Mouse (Mus musculus): ENCODE results near the gene Zfp763.
A peak's percentile ranks its signal among the peaks of the same experiment; 100 is the strongest.
"Not testable (repeated sequence)": the region's sequence is repeated elsewhere in the genome, so short reads cannot be mapped to it uniquely, and the experiment has no call there.

Zfp763 gene

DNA sequence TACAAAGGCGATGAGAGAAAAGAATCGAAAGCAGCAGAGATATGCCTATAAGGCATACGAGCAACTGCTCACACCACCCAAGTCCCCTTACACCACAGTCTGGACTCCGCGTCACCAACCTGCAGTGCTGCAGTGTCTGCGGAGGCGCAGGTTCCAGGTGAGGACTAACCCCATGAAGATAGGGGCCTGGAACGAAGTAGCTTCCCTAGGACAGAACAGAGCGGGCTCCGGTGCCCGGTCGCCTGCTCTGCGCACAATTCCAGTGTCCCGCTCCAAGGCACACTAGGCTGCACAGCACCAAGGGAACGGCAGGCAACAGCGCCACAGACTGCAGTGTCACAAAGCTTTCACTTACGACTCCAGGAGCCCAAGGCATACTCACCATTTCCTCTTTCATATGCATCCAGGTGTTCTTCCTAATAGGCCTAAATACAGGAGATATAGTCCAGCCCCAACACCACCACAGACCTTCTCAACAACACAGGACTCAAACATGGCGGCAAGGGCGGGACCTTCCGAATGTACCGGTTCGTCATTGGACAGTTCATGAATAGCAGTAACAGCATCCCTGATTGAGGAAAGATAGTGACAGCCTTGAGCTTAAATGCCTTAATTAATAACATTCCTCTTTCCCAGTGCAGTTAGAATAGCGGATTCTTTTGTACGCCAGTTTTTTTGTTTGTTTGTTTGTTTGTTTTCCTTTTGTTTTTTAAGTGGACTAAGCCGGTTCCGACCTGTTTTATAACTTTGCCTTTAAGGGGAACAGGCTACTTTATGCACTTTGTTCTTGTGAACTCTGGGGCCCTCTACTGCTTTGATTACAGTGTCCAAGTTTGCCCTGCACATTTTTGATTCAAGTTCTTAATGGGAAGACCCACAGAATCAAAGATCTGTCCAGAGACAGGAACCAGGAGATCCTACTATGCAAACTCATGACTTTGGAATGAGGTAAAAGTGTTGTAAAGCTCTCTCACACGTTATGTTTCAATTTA, at the start of gene Zfp763:
Zfp763 (minus strand) TSS at position 503 of the 992 bp plus-strand sequence.
- peak; percentile 74 for DNase-seq (ENCODE audit: low read depth, low spot score)

DNA sequence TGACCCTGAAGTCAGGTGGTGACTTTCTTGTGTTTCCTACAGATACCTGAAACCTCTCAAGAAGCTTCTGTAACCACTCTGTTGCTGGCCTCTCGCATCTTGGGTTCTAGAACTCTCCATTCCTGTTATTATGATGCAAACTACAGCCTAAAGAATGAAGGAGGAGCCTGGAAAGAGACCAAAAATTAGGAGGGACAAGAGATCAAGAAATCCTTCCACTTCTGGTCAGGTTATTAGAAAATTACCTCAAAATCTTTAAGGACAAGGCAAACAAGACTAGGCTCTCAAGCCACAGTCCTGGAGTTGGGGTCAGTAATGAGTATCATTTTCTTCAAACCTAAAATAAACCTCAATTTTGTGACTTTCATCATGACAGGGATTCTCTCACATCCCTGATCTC, 34.8 kb upstream of the Zfp763 start, which contains the start of gene 4921501E09Rik:
4921501E09Rik (minus strand) TSS at position 101 of the 400 bp plus-strand sequence.
- DNase-seq (ENCODE audit: low read depth, low spot score) = no peak

DNA sequence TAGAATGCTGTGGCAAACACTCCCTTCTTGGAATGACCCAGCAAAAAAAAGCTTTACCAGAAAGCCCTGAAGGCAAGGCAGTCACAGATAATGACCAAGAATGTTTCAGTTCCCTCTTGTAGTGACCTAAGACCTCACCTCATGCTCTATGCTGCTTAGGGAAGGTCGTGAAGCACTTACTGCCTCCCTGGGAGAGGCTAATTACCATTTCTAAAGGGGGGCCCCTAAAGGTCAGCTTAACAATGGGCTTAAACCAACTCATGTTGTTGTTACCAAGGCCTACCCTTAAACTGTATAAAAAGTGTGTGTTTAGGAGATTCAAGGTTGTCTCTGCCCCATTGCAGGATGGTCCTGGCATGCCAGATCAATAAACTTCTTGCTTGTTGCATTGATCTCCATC, 29.8 kb upstream of the Zfp763 start:
- DNase-seq (ENCODE audit: low read depth, low spot score) = no peak

DNA sequence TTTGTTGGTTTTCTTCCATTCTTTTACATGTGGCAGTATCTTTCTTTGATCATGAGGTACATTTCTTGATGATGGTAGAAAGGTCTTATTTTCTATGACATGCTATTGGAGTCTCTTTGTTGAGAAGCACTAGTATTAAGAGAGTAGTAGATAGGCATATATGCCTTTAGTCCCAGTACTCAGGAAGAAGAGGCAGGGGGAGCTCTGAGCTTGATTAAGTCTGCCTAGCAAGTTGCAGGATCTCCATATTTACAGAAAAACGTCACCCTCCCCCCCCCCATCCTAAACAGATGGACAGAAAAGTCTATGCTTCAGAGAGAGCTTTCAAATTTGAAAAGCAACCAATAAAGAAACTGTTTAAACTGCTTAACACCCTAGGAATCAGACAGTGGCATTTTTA, 25.6 kb upstream of the Zfp763 start:
- no peak for DNase-seq (ENCODE audit: low read depth, low spot score)

DNA sequence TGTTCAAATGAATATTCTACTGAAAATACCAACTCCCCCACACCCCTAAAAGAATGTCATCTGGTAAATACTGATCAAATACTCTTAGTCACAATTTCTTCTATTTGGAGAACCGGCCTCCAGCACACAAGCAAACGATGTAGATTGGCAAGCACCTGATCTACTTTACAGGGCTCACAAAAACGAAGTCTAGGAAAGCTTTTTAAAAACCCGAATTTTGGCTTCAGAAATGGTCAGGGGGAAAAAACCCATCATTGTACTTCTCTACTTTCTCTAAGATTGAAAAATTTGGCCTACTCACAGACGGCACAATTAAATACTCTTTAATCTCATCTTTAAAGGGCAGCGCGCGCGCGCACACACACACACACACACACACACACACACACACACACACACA, 826 bp downstream of the Zfp763 start:
- no peak for DNase-seq (ENCODE audit: low read depth, low spot score)

DNA sequence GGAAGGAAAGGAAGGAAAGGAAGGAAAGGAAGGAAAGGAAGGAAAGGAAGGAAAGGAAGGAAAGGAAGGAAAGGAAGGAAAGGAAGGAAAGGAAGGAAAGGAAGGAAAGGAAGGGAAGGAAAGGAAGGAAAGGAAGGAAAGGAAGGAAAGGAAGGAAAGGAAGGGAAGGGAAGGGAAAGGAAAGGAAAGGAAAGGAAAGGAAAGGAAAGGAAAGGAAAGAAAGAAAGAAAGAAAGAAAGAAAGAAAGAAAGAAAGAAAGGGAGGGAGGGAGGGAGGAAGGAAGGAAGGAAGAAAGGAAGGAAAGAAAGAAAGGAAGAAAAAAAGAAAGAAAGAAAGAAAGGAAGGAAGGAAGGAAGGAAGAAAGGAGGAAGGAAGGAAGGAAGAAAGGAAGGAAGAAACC, 12.8 kb downstream of the Zfp763 start:
- DNase-seq (ENCODE audit: low read depth, low spot score) = not testable (repeated sequence)

DNA sequence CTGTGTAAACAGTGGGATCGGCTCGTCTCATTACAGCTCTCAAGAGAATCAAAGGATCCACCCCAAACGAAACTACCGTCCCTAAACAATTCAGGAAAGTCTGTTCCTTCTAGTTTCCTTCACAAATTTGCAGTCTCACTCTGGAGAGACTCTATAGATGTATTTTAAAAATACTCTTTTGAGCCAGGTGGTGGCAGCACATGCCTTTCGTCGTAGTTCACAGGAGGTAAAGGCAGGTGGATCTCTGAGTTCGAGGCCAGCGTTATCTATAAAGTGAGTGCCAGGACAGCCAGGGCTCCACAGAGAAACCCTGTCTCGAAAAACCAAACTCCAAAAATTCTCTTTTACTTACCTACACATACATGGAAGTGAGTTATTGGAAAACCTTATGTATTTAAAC, 24.9 kb downstream of the Zfp763 start:
- DNase-seq (ENCODE audit: low read depth, low spot score) = no peak

DNA sequence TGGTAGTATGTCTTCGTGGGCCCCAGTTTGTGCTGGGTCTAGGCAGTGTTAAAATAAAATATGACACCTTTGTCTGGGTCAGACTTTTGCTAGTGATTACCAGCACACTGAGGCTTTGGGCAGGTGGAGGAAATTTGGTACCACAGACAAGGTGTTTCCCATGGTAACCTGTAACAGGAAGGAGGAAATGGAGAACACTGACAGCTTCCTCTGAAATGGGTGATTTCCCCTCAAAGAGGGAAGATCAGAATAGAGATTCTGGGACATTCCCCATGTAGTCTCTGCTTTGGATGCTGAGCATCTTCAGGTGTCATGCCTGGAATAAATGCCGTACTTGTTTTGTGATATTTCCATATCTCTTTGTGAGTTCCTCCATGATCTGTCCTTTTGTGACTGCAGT, 34.7 kb downstream of the Zfp763 start:
- no peak for DNase-seq (ENCODE audit: low read depth, low spot score)

DNA sequence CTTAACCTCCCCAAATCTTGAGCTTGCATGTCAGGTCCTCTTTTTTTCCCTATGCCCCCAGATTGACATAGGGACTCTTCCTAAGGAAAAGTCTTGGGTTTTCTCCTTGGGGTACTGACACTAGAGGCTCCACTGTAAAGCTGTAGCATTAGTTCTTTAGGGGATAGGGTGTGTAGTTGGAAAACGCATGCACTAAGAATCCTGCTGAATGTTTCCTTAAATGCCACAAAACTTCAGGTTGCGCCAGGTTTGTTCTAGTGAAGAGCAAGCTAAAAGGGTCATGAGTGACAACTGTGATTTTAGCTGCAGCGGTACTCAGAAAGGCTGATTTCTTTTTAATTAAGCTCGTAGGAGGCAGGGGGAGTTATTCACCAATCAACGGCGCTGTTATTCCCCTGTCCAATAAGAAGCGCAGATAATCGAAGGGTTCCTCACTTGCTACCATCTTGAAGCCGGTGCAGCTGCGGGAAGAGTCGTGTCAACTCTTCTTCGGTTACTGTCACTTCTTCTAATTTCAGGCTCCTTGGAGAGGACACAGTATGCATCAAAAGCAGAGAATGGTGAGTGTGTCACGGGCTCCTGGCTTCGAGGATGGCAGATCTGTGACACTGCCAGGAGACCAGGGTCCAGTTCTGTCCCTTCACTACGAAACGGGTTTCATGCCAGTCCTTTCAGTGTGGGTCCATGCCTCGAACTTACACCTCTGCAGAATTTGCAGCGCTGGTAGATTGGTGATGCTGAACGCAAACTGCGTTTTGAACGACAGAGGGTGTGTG, 40.3 kb downstream of the Zfp763 start, which contains the start of gene Zfp952:
Zfp952 (plus strand) TSS at position 431 of the 776 bp plus-strand sequence.
- peak; percentile 87 for DNase-seq (ENCODE audit: low read depth, low spot score)

DNA sequence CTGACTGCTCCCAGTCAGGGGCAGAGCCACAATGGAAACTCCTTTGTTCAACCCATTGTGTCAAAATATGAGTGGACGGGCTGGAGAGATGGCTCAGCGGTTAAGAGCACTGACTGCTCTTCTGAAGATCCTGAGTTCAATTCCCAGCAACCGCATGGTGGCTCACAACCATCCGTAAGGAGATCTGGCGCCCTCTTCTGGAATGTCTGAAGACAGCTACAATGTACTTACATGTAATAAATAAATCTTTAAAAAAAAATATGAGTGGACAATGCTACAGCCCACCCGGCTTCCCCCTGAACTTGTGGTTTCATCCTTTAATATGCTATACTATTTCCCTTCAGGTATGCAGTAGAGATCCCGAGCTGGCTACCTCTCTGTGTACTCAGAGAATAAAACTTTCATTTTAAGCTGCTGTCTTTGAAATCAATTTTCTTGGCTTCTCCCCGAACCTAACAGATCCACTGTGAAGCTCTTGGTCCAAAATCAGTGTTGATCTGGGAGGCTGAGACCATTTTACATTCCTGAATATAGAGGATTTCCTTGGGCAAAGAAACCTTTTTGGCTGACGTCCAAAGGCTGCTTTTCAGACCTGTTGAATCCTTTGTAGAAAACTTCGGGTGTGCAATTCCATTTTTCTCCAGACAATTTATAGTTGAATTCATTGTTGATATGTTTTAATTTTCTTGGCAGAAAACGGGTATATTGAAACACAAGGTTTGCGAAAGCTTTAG, 41.1 kb downstream of the Zfp763 start:
- no peak for DNase-seq (ENCODE audit: low read depth, low spot score)

DNA sequence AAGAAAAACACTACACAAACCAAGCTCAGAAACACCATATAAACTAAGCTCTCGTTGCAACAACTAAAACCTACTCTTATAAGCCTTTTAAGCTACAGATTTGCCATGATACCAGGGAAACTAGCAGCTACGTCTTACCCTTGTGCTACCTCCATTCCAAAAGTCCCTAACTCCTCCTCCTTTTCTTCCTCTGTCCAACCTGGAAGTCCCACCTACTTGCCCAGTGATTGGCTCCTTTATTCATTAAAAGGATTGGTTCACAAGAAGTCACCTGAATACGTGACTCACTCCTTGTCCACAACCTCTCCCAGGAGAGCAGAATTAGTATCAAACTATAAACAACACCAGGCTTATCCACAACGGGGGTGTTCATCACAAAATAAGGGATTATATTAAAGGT, 46.9 kb downstream of the Zfp763 start:
- no peak for DNase-seq (ENCODE audit: low read depth, low spot score)

DNA sequence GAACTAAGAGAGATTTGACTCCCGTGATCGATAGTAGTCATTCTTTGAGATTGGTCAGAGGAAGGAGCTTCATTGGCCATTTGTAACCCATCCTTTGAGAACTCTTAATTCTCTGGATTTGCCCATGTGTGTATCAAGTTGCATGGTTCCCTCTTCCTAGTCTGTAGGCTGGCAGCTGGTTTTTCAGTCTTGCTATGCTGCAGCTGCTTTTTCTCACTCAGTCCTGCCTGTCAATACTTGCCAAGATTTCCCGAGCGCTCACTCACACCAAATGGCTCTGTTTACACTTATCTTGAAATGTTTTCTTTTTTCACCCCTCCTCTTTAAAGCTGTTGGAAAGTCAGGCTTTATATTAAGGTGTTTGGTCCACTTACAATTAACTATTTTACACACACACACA, 51.8 kb downstream of the Zfp763 start:
- no peak for DNase-seq (ENCODE audit: low read depth, low spot score)

All from brain, embryonic 18.5 days (tissue).